Mouse (Mus musculus) left cerebral cortex, adult 18-20 months (tissue): ENCODE data around the gene St8sia6. TPM values are rescaled to one million over a fixed set of nuclear protein-coding genes. Genes with fewer than 3 reads are reported as not detected.
"Not testable (repeated sequence)": the region's sequence is repeated elsewhere in the genome, so short reads cannot be mapped to it uniquely, and the experiment has no call there.

Experiments used
- DNase-seq, 2 experiments: peaks; one replicate each; pipeline ENCODE4 v3.0.0; 2021 to 2022; ENCODE audit warnings: low spot score in 2 of 2, mixed read lengths in 1 of 2
- total RNA-seq, 2 experiments: library from RNA; stranded (reverse); gene quantifications; 2 replicates each; pipeline ENCODE4 v1.2.3; 2021

The St8sia6 gene
- total RNA-seq, 2 experiments from 2014 or later = 0.77 to 1.2 TPM

DNA sequence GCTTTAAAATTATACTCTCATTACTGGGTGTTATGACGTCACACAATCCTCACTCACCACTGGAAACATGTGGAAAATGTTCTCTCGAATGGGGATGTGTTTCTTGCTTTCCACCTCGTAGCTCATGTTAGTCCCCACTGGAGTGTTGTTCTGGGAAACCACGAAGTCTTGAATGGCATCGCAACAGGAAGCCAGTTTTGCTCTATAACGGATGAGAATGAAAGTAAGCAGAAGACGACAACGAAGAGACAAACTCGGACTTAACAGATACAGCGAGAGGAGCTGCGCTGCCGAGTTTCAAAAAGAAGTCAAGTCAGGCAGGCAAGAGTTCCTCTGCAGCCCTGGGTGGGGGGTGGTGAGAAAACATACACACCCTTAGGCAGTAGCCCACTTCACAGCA, 121.4 kb downstream of the St8sia6 start:
- no peak for DNase-seq

DNA sequence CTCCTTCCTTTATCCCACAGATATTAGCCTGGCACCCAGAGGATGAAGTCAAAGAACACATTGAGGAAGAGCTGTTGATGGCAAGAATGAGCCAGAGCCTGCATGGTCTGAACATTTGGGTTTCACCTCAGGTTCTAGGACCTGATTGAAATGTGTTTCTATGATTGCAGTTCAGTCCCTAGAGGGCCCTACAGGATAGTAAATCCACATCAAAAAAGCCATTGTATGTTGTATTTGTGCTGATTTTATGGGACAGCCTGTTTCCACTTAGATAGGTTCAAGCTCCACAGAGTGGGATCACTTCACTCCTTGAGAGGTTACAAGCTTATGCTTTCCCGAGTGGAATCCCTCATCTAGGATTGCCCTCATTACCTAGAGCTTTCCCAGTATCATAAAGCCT, 159.0 kb downstream of the St8sia6 start:
- no peak for DNase-seq

DNA sequence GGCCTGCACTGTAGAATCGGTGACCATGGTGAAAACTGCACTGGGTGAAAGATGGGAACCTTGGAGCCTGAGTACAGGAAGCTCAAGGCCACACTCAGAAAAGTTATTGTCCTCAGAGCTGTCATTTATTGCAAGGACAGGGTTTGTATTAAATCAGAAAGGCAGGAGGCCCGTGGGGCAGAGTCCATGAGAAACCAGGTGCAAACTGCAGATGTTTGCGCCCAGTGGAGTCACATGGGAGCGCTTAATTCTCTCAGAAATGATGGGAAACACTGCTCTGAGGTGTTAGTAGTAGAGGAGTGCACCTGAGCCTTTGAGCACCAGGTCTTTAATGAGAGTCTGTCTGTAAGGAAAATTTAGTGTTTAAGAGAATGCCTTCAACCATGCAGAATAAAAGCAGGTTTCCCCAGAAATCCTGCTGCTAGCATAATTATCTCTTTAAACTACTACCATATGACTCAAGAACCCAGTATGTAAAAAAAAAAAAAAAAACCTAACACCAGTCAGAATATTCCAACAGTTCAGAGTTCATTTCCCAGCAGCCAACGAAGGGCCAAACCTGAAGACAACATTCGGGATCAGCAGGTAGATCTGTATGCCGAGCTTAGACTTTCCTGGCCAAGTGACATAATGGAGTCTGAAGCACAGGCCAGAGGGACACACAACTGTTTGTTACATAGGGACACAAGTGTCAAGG, 163.6 kb downstream of the St8sia6 start:
- no peak for DNase-seq

DNA sequence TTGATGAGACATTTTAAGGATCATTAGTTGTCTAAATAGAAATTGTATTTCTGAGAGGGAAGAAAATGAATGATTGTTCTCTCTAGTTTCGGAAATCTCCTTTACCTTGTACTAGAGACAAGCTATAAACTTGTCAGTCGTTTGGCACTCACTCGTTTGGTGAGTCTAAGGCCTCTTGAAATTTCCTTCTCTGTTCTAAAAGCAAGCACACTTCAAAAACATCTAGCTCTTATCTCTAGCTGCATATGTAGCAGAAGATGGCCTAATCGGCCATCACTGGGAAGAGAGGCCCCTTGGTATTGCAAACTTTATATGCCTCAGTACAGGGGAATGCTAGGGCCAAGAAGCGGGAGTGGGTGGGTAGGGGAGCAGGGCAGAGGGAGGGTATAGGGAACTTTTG, 190.2 kb downstream of the St8sia6 start:
- DNase-seq = not testable (repeated sequence)

DNA sequence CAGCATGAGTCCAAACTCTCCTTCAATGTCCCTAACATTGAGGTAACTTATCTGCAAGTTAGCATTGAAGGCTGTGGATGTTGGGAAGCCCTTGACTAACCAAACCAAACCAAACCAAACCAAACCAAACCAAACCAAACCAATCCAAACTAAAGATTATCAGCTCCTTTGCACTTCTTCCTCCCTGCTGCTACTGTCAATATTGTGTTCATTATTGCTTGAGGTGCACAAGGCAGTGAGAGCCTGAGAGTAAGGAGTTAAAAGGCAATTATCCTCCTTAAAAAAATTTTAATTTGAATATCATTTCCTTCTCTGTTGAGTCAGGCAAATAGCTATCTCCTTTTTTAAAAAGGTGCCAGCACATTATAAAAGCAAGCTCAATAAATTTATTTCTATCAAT, 190.8 kb downstream of the St8sia6 start:
- DNase-seq = no peak

Other genes with a start within 250 kb of the St8sia6 start
- 1 to 10 TPM; 4.2 to 5.0 TPM for gene Trdmt1, start 249.4 kb downstream of the St8sia6 start, total RNA-seq
- 10 to 100 TPM; 56.0 to 57.7 TPM for gene Vim, start 220.1 kb downstream of the St8sia6 start, total RNA-seq